Mouse (Mus musculus): ENCODE results near the gene Gtsf2.
"Not testable (repeated sequence)": the region's sequence is repeated elsewhere in the genome, so short reads cannot be mapped to it uniquely, and the experiment has no call there.

The Gtsf2 gene

DNA sequence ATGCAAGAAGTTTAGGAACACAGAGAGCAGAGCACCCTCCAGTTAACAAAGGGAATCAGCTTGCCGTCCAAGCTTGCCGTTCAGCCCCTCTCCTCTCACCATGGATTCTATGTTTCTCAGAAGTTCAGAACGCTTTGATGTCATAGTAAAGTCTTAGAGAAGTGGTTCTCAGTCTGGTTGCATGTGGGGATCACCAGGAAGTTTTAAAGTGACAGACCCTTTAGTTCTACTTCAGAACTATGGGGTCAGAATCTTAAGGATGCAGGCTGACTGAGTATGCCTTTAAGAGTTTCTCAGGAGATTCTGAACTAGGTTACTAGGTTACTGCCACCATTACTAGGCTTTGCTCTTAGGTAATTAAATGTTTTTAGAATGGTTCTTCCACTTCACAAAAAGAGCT lies at the start of gene Gtsf2:
Gene Gtsf2 (minus strand): TSS at position 101 of the 400 bp plus-strand sequence.
- no peak for DNase-seq (ENCODE audit: low read depth, low spot score)

DNA sequence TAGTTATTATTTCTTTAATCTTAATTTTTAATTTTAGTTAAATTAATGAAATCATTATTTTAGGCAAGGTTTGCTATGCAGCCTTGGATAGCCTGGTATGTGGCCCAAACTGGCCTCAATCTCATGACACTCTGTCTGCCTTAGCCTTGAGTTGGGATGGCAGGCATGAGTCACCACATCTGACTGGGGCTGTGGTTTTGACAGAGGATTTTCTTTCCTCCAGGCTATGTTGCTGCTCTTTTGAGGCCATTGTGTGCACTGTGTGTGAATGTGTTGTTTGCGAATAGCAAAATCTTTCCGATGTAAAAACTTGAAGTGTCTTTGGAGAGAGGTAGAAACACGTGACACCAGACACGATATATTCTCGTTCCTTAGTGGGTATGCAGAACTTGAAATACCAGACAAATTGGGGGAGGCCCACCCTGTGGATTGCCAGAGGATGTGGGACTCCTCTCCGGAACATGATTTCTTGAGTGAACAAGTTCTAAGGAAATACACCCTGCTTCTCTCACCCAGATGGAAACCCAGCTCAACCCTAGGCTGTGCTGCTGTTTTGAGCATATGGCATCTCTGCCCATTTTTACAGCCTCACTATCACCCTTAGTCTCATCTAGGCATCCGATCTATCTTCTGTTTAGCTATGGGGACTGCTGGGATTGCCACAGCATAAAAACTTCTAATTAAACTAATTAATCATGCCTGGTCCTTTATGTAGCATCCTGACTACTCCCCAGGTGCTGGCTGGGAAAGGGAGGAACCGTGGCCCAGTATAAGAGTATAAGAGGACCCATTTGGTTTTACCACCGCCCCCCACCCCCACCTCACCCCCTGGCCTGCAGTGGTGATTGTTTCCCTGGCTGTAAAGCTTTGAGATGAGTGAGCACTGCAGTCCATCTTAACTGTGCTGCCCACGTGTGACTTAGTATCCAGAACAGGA lies 48.2 kb upstream of the Gtsf2 start:
- no peak for DNase-seq (ENCODE audit: low read depth, low spot score)

- DNase-seq (ENCODE audit: low read depth, low spot score): no peak
Measured at GRCm38 (mm10) chr15:103488336-103488735, 40.1 kb upstream of the Gtsf2 start.

DNA sequence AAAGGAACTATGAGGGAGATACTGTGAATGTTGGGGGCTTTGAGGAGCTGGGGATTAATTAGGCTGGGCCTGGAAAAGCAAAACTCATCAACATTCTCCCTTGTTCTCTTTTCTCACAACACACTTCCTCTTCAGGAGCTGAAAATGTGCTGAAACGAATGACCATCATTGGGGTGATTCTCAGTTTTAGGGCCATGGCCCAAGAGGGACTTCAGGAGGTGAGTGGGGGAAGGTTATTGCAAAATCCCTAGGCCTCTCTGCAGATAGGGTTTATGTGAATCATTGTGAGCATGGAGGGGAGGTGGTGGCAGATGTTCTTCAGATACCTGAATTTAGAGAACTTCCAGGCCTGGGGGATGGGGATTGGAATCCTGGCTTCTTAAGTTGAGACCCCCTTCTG lies 38.4 kb upstream of the Gtsf2 start:
- DNase-seq (ENCODE audit: low read depth, low spot score): no peak

GRCm38 (mm10) chr15:103485106-103485505 lies 36.8 kb upstream of the Gtsf2 start:
- DNase-seq (ENCODE audit: low read depth, low spot score): no peak

GRCm38 (mm10) chr15:103484490-103484889 lies 36.2 kb upstream of the Gtsf2 start:
- no peak for DNase-seq (ENCODE audit: low read depth, low spot score)

- DNase-seq (ENCODE audit: low read depth, low spot score): no peak
Measured at GRCm38 (mm10) chr15:103482488-103482887, 34.2 kb upstream of the Gtsf2 start.

GRCm38 (mm10) chr15:103480129-103480528 lies 31.9 kb upstream of the Gtsf2 start:
- DNase-seq (ENCODE audit: low read depth, low spot score): no peak

- DNase-seq (ENCODE audit: low read depth, low spot score): no peak
Measured at GRCm38 (mm10) chr15:103479080-103479606, 30.9 kb upstream of the Gtsf2 start.

DNA sequence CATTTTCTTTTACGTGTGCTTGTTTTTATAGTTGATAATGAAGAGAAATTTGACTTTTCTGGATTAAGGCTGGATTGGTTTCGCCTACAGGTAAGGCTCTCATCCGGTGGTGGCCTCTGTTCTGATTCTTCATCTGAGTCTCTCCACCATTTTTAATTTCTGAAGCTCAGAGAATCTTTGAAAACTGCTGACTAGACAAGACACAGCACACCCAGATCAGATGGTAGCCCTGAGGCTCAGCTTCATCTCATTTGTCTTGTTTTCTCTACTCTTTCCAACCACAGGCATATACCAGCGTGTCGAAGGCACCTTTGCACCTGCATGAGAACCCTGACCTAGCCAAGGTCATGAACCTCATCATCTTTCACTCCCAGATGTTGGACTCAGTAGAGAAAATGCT lies 25.5 kb upstream of the Gtsf2 start:
- no peak for DNase-seq (ENCODE audit: low read depth, low spot score)

- no peak for DNase-seq (ENCODE audit: low read depth, low spot score)
Measured at GRCm38 (mm10) chr15:103473182-103473581, 24.9 kb upstream of the Gtsf2 start.

DNA sequence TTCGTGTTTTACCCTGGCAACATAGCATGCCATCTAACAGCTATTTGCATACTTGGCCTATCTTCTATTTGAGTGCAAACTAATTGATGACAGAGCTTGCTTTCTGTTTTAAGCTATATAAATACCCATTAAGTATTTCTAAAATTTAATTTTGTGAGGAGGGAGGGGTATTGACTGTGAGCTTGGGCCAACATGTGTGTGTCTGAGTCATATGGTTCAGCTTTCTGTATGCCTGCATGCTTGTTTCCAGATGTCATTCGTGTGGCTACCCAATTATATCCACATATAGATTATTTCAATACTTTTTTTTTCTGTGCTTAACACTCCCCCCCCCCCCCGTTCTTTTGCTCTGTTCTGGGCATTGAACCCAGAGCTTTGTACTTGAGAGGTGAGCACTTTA lies 24.0 kb upstream of the Gtsf2 start:
- DNase-seq (ENCODE audit: low read depth, low spot score): no peak

GRCm38 (mm10) chr15:103471488-103472194 lies 23.4 kb upstream of the Gtsf2 start:
- DNase-seq (ENCODE audit: low read depth, low spot score): no peak

DNA sequence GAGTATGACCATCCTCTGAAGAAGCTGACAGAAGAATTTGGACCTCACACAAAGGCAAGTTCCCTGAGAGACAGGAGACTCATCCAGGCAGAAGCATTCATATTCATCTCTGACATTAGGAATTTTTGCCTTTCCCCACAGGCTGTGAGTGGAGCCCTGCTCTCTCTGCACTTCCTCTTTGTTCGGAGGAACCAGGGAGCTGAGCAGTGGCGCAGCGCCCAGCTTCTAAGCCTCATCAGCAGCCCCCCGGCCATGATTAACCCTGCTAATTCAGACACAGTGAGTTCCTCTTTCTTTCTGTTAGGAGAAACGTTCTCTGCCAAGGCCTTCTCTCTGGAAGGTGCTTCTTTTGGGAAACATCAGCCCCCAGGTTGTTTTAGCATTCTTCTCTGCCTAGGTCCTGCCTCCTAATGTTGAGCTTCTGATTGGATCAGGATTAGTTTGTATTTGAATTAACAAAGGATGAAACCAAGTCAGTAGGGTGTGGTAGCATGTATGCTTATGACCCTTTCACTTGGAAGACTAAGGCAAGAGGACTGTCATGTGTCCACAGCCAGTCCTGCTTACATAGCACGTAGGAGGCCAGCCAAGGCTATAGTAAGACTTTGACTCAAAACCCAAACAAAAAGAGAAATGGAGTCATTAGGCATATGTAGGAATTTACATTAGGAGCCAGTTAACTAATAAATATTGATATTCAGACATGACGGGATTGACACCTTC lies 14.4 kb upstream of the Gtsf2 start:
- no peak for DNase-seq (ENCODE audit: low read depth, low spot score)

DNA sequence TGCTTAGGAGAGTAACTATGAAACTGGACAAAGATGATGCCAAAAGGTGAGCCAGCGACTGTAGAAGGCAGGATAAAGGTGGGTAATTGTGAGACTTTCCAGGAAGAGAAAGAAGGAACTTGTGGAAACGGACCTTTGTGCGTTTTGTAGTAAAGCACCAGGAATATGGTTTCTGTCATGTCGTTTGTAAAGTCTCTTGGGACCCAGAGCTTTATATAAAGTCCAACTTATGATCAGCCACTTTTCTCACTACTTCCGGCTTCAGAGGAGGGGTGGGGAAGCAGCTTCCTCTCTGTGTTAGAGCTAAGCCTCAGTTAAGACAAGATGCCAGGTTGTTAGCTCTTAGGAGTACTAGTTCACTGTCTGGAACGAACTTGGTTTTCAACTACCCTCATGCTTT lies 6.2 kb upstream of the Gtsf2 start:
- DNase-seq (ENCODE audit: low read depth, low spot score): peak; percentile 29

GRCm38 (mm10) chr15:103453551-103454218 lies 5.4 kb upstream of the Gtsf2 start, which contains the start of gene Nckap1l:
TSS of gene Nckap1l (plus strand) at chr15:103453794.
- DNase-seq (ENCODE audit: low read depth, low spot score): peak; percentile 91

- not testable (repeated sequence) for DNase-seq (ENCODE audit: low read depth, low spot score)
Measured at GRCm38 (mm10) chr15:103445966-103446365, 2.3 kb downstream of the Gtsf2 start.

DNA sequence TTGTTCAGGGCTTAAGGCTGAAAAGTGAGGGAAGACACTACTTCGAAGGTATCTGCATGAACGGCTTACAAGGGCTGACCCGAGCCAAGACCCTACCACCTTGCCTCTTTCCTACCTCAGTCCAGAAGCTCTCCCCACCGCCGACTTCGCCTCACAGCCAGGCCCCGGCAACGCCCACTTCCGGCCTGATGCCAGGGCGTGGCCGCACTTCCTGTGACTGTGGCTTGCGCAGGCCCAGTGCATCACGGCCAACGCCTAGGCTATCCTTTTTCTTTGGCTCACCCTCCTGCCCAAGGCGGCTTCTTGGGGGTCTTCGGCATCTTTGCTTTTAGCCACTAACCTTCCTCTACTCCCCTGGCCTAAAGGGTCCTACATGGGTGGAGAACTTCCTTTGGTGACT lies 18.0 kb downstream of the Gtsf2 start, which contains the start of gene Gtsf1:
Gene Gtsf1 (minus strand): TSS at position 230 of the 400 bp plus-strand sequence.
- DNase-seq (ENCODE audit: low read depth, low spot score): no peak

DNA sequence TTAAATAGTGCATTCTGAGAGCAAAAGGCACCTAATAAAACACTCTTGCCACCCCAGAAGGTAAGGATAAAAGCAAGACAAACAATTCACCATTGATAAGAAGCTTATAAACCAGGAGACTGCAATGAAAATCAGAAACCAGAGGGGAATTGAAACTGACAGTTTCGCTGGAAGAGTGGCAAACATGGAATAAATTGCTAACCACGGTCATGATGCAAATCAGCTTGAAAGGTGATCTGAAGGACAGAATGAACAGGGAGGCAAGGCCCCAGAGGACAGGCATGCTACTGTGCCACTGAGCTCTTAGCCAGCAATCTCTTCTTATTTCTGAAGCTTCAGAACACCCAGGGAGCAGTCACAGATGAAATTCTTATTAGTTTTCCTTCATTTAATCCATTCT lies 21.3 kb downstream of the Gtsf2 start:
- DNase-seq (ENCODE audit: low read depth, low spot score): no peak

DNA sequence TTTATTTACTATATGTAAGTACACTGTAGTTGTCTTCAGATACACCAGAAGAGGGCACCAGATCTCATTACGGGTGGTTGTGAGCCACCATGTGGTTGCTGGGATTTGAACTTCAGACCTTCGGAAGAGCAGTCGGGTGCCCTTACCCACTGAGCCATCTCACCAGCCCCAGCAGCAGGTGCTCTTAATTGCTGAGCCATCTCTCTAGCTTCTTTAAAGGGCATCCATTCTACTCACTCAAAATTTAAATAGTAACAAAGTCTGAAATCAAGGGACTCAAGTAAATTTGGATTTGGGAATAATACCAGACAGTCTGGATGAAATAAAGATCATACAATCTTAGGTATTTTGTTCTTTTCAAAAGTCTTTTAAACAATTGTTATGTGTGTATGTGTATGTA lies 42.7 kb downstream of the Gtsf2 start:
- not testable (repeated sequence) for DNase-seq (ENCODE audit: low read depth, low spot score)

DNA sequence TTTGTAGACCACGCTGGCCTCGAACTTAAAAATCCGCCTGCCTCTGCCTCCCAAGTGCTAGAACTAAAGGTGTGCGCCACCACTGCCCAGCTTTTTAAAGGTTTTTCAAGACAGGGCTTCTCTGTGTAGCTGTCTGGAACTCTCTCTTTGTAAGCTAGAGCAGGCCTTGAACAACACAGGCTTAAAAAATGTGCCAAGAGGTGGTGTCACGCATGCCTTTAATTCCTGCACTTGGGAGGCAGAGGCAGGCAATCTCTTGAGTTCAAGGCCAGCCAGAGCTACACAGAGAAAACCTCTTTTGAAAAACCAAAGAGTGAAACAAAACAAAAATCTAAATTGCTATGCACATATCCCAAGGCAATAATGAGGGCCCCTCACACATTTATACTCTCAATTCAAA lies 46.9 kb downstream of the Gtsf2 start:
- DNase-seq (ENCODE audit: low read depth, low spot score): no peak
